Mouse (Mus musculus) large intestine, adult 2 months (tissue): ENCODE results near the gene Clhc1. TPM values are rescaled to one million over a fixed set of nuclear protein-coding genes. Genes with fewer than 3 reads are reported as not detected.
A peak's percentile ranks its signal among the peaks of the same experiment; 100 is the strongest.

ENCODE experiments used
- DNase-seq: peaks from one replicate; pipeline ENCODE4 v3.0.0-alpha.2; 2012; ENCODE audit warnings: low read depth, low spot score
- WGBS: fragments of 180-500 bp; shearing (Covaris S2); methylation state at CpG from one replicate; pipeline ENCODE4 v1.1.7; 2018; 5-methylcytosine and 5-hydroxymethylcytosine counted together
- polyA plus RNA-seq: library from polyadenylated mRNA; depleted of rRNA; stranded (reverse); fragments of >200 nt; gene quantifications from 2 replicates; pipeline ENCODE4 v1.2.3, GENCODE M21; 2012

Clhc1 gene
- polyA plus RNA-seq, 1 experiment = not detected

DNA sequence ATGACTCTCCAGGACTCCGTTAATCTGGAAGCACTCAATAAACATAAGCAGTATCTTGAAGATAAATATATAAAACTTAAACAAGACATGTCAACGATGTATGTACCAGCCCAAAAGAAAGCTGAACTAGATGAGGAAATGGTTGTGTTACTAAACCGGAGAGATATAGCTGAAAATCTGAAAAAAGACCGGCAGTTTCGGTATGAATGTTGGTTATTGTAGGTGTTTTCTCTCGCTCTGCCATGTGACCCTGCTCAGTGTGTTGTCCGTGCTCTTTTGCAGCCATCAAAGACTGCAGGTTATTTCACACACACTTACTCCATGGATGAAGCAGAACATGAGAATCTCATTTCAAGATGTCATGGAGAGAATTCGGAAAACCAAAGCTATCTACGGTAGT lies 12.7 kb downstream of the Clhc1 start:
- DNase-seq = no peak
- 80% methylated on average over 9 of the region's 9 CpGs for WGBS

GRCm38 (mm10) chr11:29560990-29561389 lies 13.2 kb downstream of the Clhc1 start:
- no peak for DNase-seq
- 82% methylated on average over 3 of the region's 3 CpGs for WGBS

GRCm38 (mm10) chr11:29563406-29563805 lies 15.7 kb downstream of the Clhc1 start:
- no peak for DNase-seq
- 85% methylated on average over 2 of the region's 2 CpGs for WGBS

GRCm38 (mm10) chr11:29571536-29571935 lies 23.8 kb downstream of the Clhc1 start:
- 32% methylated on average over 3 of the region's 3 CpGs for WGBS
- DNase-seq = no peak

DNA sequence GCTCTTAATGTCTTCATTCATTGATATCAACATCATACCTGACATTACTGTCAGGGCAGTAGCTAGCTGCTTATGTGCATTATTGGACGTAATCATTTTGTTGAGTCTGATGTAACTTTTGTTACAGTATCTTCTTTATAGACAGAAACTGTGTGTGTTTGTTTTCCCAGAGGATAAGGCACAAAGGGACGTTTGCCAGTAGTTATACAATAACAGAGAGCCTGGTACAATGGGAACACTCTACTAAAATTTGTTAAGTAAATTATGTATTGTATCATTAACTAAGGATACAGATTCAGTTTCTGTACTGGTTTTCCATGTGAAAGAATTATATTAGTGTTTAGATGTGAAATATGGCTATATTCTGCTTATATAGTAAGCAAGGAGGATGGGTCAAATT lies 24.9 kb downstream of the Clhc1 start:
- DNase-seq = no peak
- 35% methylated on average over 2 of the region's 2 CpGs for WGBS

- DNase-seq = no peak
These were observed 31.9 kb downstream of the Clhc1 start for GRCm38 (mm10) chr11:29579610-29580009.

- DNase-seq = no peak
These were observed 47.5 kb downstream of the Clhc1 start for GRCm38 (mm10) chr11:29595217-29595616.

DNA sequence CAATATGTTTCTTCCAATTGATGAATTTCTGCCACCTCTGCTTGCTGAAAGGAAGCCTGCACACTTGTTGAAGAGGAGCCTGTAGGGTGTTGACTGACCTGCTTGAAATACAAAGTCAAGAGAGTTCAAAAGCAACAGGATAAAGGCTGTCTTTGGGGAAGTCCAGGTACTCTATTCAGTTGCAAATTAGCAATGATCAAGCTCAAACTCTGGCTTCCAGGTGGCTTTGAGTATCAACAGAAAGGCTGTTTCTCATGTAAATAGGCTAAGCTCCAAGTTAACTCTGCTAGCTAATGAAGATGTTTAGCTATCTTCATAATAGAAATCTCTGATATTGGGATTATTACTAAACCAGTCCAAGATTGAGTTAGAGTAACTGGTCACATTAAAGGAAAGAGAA lies 49.4 kb downstream of the Clhc1 start:
- DNase-seq = no peak

DNA sequence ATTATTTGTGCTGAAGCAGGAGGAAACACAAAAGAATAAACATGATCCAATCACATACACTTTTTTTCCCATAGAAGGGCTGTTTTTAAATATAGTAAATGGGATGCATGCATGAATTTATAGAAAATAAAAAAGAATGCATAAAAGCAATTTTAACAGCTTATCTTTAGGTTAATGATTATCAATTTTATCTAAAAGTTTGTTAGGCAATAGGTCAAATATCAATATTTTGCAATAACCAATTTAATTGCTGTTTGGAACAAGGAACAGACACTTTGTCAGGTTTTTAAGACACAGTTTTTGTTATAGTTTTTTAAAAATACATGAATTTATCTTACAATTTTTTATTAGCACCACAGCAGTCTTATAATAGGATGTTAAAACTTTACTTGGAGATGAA lies 51.2 kb downstream of the Clhc1 start:
- DNase-seq = no peak

DNA sequence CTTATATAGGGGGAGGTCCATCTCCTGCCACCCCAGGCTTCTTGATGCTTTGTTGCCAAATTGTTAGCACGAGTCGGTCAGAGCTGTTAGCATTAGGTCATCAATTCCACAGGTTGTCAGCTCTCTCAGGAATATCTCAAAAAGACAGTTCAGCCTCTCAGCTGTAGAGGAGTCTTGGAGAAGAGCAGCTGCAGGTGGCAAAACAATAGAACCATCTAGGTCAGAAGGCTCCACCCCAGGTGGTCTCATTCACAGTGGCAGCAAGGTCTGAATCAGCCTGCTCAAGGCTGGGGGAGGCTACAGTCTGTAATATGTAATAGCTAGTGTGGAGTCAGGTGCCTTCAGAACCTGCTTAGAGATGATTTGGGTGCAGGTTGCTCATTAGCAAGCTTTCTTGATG lies 55.8 kb downstream of the Clhc1 start:
- 38% methylated on average over 2 of the region's 2 CpGs for WGBS
- no peak for DNase-seq

DNA sequence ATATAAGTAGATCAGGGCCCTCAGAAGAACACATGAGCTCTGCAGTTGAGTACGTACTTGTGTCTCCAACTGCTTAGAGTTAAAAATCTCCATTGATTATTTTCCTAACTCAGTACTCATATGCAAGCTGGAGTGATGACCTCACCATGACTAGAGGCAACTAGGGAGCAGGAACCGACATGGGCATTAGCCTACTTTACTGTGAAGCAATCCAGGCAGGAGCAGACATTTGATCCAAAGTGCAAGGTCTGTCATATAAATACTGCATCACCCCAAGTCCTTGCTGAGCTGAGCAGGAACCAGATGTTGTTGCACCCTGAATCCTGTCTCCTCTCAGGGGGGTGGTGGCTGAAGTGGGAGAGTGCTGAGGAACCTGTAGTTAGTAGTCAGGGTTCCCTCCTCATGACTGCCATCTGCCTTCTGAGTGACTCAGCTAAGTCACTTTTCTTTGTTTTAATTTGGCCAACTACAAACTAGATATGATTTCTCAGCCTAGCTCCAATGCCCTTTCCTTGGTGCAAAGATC lies 59.8 kb downstream of the Clhc1 start:
- WGBS = 66% methylated on average over 2 of the region's 2 CpGs
- DNase-seq = no peak

- no peak for DNase-seq
- 55% methylated on average over 5 of the region's 5 CpGs for WGBS
These were observed 62.2 kb downstream of the Clhc1 start for GRCm38 (mm10) chr11:29609756-29610468.

GRCm38 (mm10) chr11:29612007-29612406 lies 64.3 kb downstream of the Clhc1 start:
- DNase-seq = no peak

DNA sequence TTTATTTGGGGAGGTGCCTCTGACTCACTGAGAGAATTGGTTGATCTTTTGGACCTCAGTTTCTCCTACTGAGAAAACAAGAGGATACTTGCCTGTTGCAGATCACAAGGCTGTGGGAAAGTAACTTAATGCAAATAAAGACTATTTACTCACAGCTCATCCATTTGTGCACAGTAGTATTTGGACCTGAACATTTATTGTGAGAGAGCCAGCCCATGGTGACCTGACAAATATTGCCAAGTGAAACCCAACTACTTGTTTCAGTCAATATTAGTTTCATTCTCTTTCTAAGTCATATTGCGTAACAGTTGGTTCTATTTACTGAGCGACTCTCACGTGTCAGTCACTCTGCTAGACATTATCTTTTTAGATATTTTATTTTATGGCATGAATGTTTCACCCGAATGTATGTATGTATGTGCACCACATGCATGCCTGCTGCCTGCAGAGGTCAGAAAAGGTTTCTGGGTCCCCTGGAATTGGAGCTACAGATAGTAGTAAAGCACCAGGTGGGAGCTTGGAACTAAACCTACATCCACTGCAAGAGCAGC lies 65.5 kb downstream of the Clhc1 start:
- peak; percentile 46 for DNase-seq

GRCm38 (mm10) chr11:29614217-29614924 lies 66.6 kb downstream of the Clhc1 start:
- 41% methylated on average over 6 of the region's 6 CpGs for WGBS
- DNase-seq = peak; percentile 28

More for the DNA sequence above, 65.5 kb downstream of the Clhc1 start:
- WGBS = 47% methylated on average over 4 of the region's 4 CpGs

DNA sequence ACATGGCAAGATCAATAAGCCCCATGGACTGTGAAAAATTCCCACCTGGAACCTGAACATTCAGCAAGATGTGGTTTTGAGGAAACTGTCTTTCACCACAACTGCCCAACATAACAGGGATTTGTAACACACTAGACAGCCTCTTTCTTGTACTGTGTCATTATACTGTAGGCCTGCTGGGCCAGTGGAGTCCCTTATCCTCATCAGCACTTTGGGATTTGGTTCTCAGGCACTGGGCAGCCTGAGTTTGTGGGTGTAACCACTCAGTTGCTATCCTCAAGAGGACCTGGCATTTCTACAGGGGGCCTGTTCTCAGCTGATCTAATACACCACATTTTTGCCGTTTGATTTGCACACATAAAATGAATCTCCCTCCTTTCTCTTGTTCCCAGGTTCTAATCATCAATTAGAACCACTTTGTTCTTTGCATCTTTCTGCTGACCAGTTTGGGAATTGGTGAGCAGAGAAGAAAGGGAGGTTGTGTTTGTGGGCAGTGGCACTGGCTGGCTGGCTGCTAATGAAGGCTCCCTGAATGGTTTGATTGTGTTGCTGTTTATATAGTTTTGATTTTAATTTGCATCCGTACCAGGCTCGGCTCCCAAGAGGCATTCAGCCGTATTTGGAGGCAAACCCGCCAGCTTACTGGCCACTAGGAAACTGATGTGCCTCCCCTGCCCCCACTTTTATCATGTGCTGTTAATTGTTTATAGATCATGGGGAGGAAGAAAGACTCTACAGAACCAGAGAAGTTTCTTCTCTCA lies 74.5 kb downstream of the Clhc1 start:
- WGBS = 77% methylated on average over 5 of the region's 5 CpGs
- DNase-seq = no peak

DNA sequence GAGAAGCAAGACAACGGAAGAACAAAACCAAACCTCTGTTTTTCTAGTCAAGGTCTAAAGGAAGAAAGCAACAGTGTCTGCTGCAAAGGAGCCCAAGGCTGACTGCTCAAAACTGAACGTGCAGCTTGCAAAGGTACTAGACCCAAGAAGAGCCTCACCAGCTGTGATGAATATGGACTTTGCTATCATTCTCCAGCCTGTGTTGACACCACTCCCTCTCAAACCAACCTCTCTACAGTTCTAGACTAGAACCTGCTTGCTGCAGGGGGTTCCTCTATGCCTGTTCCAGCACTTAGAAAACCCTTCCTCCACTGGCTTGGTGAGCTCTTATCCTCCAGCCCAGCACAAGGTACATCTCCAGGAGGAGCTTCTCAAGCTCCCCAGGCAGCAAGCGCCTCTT lies 75.6 kb downstream of the Clhc1 start:
- WGBS = 68% methylated on average over 3 of the region's 3 CpGs
- DNase-seq = no peak

DNA sequence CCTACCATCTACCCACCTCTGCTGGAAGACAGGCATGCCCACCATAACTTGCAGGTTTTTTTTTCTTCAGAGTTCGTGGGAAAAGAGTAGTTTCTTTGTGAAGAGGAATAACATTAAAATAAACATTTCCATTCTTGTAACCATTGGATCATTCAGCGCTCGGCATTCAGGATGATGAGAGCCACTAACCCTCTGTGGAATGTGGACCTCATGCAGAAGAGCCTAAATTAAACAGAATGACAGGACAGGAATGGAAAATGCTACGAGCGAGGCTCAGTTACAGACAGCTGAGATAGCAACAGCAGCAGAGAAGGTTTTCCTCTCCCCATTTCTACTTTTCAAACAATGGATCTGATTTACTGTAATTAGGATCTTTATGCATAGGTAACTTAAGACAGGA lies 78.8 kb downstream of the Clhc1 start:
- 58% methylated on average over 5 of the region's 5 CpGs for WGBS
- DNase-seq = no peak

- no peak for DNase-seq
- 94% methylated on average over 3 of the region's 3 CpGs for WGBS
These were observed 80.0 kb downstream of the Clhc1 start for GRCm38 (mm10) chr11:29627706-29628105.
